Mouse (Mus musculus) testis, adult 2 months (tissue): Measurements from ENCODE around the gene Acp4.

Experiments used
- CTCF ChIP-seq: fragments of 200-500 bp; IDR thresholded peaks from 2 replicates; pipeline ENCODE4 v1.5.1; 2012; ENCODE audit warnings: low read depth, mild to moderate bottlenecking, inconsistent platforms, low read length, moderate library complexity; ENCODE audit not compliant: control insufficient read depth, insufficient read depth, insufficient replicate concordance
- POLR2A ChIP-seq: fragments of 200-500 bp; IDR thresholded peaks from 2 replicates; pipeline ENCODE4 v1.6.1; 2012; ENCODE audit warnings: low read depth, mild to moderate bottlenecking, inconsistent platforms, low read length, moderate library complexity; ENCODE audit not compliant: control insufficient read depth

DNA sequence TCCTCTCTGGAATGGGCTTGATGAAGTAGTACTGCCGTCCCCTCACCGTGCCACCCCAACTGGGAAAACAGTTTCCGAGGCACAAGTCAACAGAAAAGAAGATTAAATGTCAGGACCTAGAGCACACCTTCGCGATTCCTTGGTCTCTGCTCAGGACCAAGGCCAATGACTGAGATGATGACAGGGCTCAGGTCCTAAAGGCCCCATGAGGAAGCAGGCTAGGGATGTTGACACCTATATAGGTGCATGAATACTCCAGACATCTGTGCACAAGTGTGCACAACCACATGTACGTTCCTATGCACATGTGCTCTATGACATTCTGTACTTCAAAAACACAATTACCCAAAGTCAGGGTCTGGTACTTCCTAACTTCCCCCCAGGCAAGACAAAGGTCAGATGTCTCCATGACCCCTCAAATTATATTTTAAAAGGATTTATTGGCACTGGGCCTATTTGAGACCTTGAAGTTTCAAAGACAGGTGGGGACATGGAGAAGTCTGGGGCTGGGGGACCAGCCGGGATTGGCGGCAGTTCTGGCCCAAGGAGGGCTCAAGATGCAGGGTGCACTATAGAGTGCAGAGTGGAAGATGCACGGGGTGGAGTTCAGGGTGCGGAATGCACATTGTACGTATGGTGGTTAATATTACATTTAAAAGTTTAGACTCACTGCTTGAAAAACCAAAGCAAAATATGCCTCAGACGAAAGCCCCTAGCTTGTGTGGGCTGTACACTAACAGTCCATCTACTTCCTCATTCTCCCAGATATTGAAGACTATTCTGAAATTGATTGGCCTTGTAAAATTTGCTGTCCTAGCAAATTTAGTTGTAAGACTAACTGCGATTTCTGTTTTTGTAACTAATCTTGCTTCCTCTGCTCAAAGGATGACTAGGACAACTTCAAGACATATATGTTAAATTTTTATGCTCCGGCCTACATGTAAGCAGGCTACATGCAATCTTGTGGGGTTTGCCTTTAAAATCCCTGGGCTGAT lies 46.5 kb upstream of the Acp4 start:
- no peak for TF ChIP-seq CTCF
- no peak for TF ChIP-seq POLR2A
